Mouse (Mus musculus) heart, embryonic 10.5 days (tissue): ENCODE results near the gene Ism1. TPM values are rescaled to one million over a fixed set of nuclear protein-coding genes. Genes with fewer than 3 reads are reported as not detected.

ENCODE experiments used
- DNase-seq: peaks from one replicate; pipeline ENCODE4 v3.0.0-alpha.2; 2017; ENCODE audit warnings: low spot score
- H3K27ac ChIP-seq: fragments of 300-500 bp; sonication (generic); 2 replicates; pipeline ENCODE4 v1.5.1; 2016; ENCODE audit warnings: mild to moderate bottlenecking
- H3K27me3 ChIP-seq: fragments of 300-500 bp; sonication (generic); 2 replicates; pipeline ENCODE4 v1.6.1; 2016; ENCODE audit warnings: mild to moderate bottlenecking; ENCODE audit not compliant: poor library complexity, insufficient read depth, severe bottlenecking
- H3K36me3 ChIP-seq: fragments of 300-500 bp; sonication (generic); 2 replicates; pipeline ENCODE4 v1.6.1; 2016; ENCODE audit warnings: mild to moderate bottlenecking, moderate library complexity
- H3K4me1 ChIP-seq: fragments of 300-500 bp; sonication (generic); 2 replicates; pipeline ENCODE4 v1.6.1; 2016; ENCODE audit warnings: mild to moderate bottlenecking
- H3K4me3 ChIP-seq: fragments of 300-500 bp; sonication (generic); 2 replicates; pipeline ENCODE4 v1.5.1; 2016; ENCODE audit warnings: mild to moderate bottlenecking, moderate library complexity
- H3K9me3 ChIP-seq: fragments of 300-500 bp; sonication (generic); 2 replicates; pipeline ENCODE4 v1.6.1; 2016; ENCODE audit warnings: mild to moderate bottlenecking, moderate library complexity
- WGBS: fragments of 180-500 bp; shearing (Covaris S2); methylation state at CpG from one replicate; pipeline ENCODE4 v1.1.7; 2016; 5-methylcytosine and 5-hydroxymethylcytosine counted together
- polyA plus RNA-seq: library from polyadenylated mRNA; unstranded; fragments of >200 nt; fragmentation: Nextera tagmentation; extraction: Ambion mirVana; gene quantifications from 2 replicates; pipeline ENCODE4 v1.2.1, GENCODE M21; 2016

Ism1 gene
- polyA plus RNA-seq, 1 experiment from 2014 or later, result 1.8 TPM

DNA sequence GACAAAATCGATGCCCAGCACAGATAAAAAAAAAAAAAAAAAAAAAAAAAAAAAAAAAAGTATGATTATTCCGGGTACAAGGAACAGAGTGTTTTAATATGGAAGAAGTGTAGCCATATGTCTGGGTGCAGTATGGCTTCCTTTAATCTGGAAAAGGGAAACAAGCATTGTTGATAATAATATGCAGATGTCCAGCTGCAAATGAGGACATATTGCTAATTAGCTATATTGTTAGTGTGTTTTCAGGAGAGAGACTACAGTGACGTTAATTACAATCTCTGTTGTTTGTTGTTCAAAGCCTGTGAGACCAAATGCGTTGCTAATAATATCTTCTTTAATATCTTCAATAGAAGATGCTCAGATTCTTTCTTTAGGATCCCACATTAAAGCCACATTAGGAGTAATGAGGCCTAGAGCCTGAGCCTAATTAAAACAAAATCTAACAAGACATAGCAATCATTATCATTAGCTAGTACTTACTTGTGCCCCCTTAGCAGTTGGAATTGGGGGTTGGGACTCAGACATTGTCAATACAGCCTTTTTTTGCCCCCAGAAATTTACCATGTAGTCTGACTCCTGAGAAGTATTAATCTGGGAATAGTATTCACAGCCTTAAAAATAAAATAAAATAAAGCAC, 46.3 kb downstream of the Ism1 start:
- Histone ChIP-seq H3K36me3 (no peaks in the 10 kb centered on the region), H3K4me3 (no peak overlapping the region), H3K27me3 (no peaks in the 10 kb centered on the region), H3K27ac (no peak overlapping the region), H3K9me3 (no peaks in the 10 kb centered on the region), H3K4me1 (peaks cover 7% of the 10 kb centered on the region)
- WGBS, result 62% methylated on average over 4 of the region's 4 CpGs
- DNase-seq, result no peak

GRCm38 (mm10) chr2:139725328-139725727, 47.4 kb downstream of the Ism1 start:
- no peaks in the 10 kb centered on the region for H3K27me3 ChIP-seq
- H3K27ac ChIP-seq, result no peak overlapping the region
- H3K9me3 ChIP-seq, result no peaks in the 10 kb centered on the region
- H3K4me1 ChIP-seq, result peaks cover 7% of the 10 kb centered on the region
- no peak overlapping the region for H3K4me3 ChIP-seq
- WGBS, result 75% methylated on average over 3 of the region's 3 CpGs
- no peak for DNase-seq
- H3K36me3 ChIP-seq, result no peaks in the 10 kb centered on the region

- Histone ChIP-seq H3K27me3 (no peaks in the 10 kb centered on the region), H3K9me3 (no peaks in the 10 kb centered on the region), H3K27ac (no peak overlapping the region), H3K4me1 (peaks cover 7% of the 10 kb centered on the region), H3K36me3 (no peaks in the 10 kb centered on the region), H3K4me3 (no peak overlapping the region)
- 77% methylated on average over 2 of the region's 2 CpGs for WGBS
- DNase-seq, result no peak
Observed at GRCm38 (mm10) chr2:139728060-139728459, 50.1 kb downstream of the Ism1 start.

GRCm38 (mm10) chr2:139729377-139729776, 51.4 kb downstream of the Ism1 start:
- Histone ChIP-seq H3K4me3 (no peak overlapping the region), H3K36me3 (no peaks in the 10 kb centered on the region), H3K27ac (no peak overlapping the region), H3K27me3 (no peaks in the 10 kb centered on the region), H3K4me1 (no peaks in the 10 kb centered on the region), H3K9me3 (no peaks in the 10 kb centered on the region)
- DNase-seq, result no peak
- 70% methylated on average over 5 of the region's 5 CpGs for WGBS

GRCm38 (mm10) chr2:139742381-139742780, 64.4 kb downstream of the Ism1 start:
- no peak overlapping the region for H3K4me3 ChIP-seq
- H3K27ac ChIP-seq, result no peak overlapping the region
- H3K4me1 ChIP-seq, result no peaks in the 10 kb centered on the region
- H3K36me3 ChIP-seq, result no peaks in the 10 kb centered on the region
- no peaks in the 10 kb centered on the region for H3K27me3 ChIP-seq
- WGBS, result 79% methylated on average over 1 of the region's 1 CpGs
- no peaks in the 10 kb centered on the region for H3K9me3 ChIP-seq
- no peak for DNase-seq

- Histone ChIP-seq H3K4me1 (no peaks in the 10 kb centered on the region), H3K4me3 (no peak overlapping the region), H3K27ac (no peak overlapping the region), H3K27me3 (no peaks in the 10 kb centered on the region), H3K36me3 (no peaks in the 10 kb centered on the region), H3K9me3 (no peaks in the 10 kb centered on the region)
- 77% methylated on average over 8 of the region's 8 CpGs for WGBS
- DNase-seq, result no peak
Observed at GRCm38 (mm10) chr2:139757021-139757420, 79.0 kb downstream of the Ism1 start.

GRCm38 (mm10) chr2:139757456-139757855, 79.5 kb downstream of the Ism1 start:
- Histone ChIP-seq H3K36me3 (no peaks in the 10 kb centered on the region), H3K4me3 (no peak overlapping the region), H3K4me1 (no peaks in the 10 kb centered on the region), H3K27me3 (no peaks in the 10 kb centered on the region), H3K9me3 (no peaks in the 10 kb centered on the region), H3K27ac (no peak overlapping the region)
- no peak for DNase-seq
- 93% methylated on average over 1 of the region's 1 CpGs for WGBS

- no peak overlapping the region for H3K27ac ChIP-seq
- no peaks in the 10 kb centered on the region for H3K27me3 ChIP-seq
- H3K4me1 ChIP-seq, result no peaks in the 10 kb centered on the region
- WGBS, result 60% methylated on average over 5 of the region's 5 CpGs
- no peaks in the 10 kb centered on the region for H3K36me3 ChIP-seq
- H3K4me3 ChIP-seq, result no peak overlapping the region
- DNase-seq, result no peak
- H3K9me3 ChIP-seq, result no peaks in the 10 kb centered on the region
Observed at GRCm38 (mm10) chr2:139764355-139764754, 86.4 kb downstream of the Ism1 start.

GRCm38 (mm10) chr2:139774949-139775570, 97.1 kb downstream of the Ism1 start:
- H3K4me1 ChIP-seq, result peaks cover 8% of the 10 kb centered on the region; the same call in 1 of the 2 replicates
- no peak overlapping the region for H3K4me3 ChIP-seq
- H3K9me3 ChIP-seq, result no peaks in the 10 kb centered on the region
- H3K36me3 ChIP-seq, result no peaks in the 10 kb centered on the region
- no peak for DNase-seq
- no peak overlapping the region for H3K27ac ChIP-seq
- WGBS, result 79% methylated on average over 8 of the region's 8 CpGs
- no peaks in the 10 kb centered on the region for H3K27me3 ChIP-seq

DNA sequence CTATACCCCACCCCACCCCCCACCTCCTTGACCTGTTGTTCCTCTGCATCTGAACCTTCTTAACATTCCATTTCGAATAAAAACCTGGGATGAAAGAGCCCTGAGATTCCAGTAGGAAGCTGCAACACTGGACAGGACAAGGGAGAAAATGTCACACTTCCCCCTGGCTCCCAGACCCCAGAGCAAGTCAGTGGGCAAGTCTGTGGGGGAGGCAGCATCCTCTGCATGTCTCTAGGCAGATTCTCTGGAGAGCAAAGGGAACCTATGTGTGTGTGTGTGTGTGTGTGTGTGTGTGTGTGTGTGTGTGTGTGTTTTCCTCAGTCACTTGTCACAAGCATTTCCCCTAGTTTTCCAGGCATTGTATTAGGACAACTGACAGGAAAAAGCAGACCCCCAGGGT, 98.7 kb downstream of the Ism1 start:
- Histone ChIP-seq H3K4me1 (peaks cover 8% of the 10 kb centered on the region; the same call in 1 of the 2 replicates), H3K36me3 (no peaks in the 10 kb centered on the region), H3K27ac (no peak overlapping the region), H3K4me3 (no peak overlapping the region), H3K27me3 (no peaks in the 10 kb centered on the region), H3K9me3 (no peaks in the 10 kb centered on the region)
- DNase-seq, result no peak
- WGBS, result 12% methylated on average over 1 of the region's 1 CpGs

DNA sequence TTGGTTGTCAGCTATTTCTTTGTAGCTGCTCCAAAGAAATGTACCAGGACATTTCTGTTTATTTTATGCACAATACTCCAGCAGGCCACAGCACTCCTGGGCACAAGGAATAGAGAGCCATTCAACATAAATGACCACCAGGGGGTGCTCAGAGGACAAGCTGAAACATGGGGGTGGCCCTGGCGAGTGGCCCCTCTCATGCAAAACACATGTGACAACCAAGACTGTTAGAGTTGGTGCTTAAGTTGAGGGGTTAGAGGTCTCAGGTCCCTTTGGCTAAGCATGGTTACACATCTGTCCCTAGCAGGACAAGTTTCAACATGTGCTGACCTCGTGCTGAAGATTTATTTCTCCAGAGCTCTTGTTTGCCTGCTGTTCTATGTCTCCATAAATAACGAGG, 100.3 kb downstream of the Ism1 start:
- Histone ChIP-seq H3K4me3 (no peak overlapping the region), H3K36me3 (no peaks in the 10 kb centered on the region), H3K27me3 (no peaks in the 10 kb centered on the region), H3K9me3 (no peaks in the 10 kb centered on the region), H3K27ac (no peak overlapping the region), H3K4me1 (peaks cover 8% of the 10 kb centered on the region; the same call in 1 of the 2 replicates)
- 43% methylated on average over 3 of the region's 3 CpGs for WGBS
- no peak for DNase-seq

- no peaks in the 10 kb centered on the region for H3K36me3 ChIP-seq
- no peak overlapping the region for H3K4me3 ChIP-seq
- DNase-seq, result no peak
- no peaks in the 10 kb centered on the region for H3K4me1 ChIP-seq
- 82% methylated on average over 8 of the region's 8 CpGs for WGBS
- no peaks in the 10 kb centered on the region for H3K27me3 ChIP-seq
- H3K9me3 ChIP-seq, result no peaks in the 10 kb centered on the region
- no peak overlapping the region for H3K27ac ChIP-seq
Observed at GRCm38 (mm10) chr2:139783318-139783850, 105.4 kb downstream of the Ism1 start.

DNA sequence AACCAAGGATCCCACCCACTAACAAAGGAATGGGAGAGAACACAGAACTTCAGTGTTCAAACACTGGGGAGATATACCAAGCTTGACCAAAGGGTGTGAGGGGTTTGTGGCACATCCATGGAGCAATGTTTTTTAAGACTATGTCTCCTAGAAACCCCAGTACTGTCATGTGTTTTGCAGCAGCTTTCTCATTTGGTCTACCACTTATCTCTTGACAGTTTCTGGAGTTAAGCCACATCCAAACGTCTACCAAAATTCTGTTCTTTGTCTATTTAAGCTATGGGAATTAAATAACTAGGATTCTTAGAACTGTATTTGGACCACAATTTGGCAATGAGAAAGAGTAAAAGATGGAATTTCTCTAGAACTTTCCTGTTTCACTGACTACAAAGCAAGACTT, 106.5 kb downstream of the Ism1 start:
- no peaks in the 10 kb centered on the region for H3K9me3 ChIP-seq
- DNase-seq, result no peak
- H3K36me3 ChIP-seq, result no peaks in the 10 kb centered on the region
- no peak overlapping the region for H3K27ac ChIP-seq
- no peaks in the 10 kb centered on the region for H3K27me3 ChIP-seq
- H3K4me1 ChIP-seq, result no peaks in the 10 kb centered on the region
- no peak overlapping the region for H3K4me3 ChIP-seq
- WGBS, result 58% methylated on average over 1 of the region's 1 CpGs
